Mouse (Mus musculus) megakaryocyte, embryonic 14.5 days (primary cell): ENCODE results near the gene Fbxl12.

Experiments used
- FLI1 ChIP-seq: IDR thresholded peaks from 2 replicates; pipeline ENCODE4 v1.6.1; 2012; ENCODE audit warnings: low read length, inconsistent platforms, mixed read lengths
- GATA1 ChIP-seq: IDR thresholded peaks from 3 replicates; pipeline ENCODE4 v1.6.1; 2012; ENCODE audit warnings: mixed read lengths, low read length, inconsistent platforms, borderline replicate concordance

DNA sequence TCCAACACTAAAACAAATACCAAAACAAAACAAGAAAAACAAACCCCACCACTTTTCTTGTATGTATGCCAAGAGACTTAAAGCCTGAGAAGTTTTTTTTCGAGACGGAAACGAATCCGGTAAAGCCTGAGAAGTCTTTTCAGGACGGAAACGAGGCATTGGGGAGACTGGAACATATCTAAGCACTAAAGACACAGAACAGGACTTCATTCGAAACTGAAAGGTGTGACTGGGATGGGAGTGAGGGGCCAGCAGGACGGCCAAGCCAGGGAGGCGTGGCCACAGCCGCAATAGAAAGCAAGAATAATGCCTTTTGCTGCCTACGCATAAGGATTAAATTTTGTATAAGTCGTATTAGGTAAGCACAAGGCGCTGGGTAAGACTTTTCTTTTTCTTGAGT, 786 bp downstream of the Fbxl12 start:
- TF ChIP-seq FLI1 (no peak), GATA1 (no peak)
